Mouse (Mus musculus) olfactory bulb, adult 2 months (tissue): ENCODE data around the gene Mapkap1.

Source experiments
- CTCF ChIP-seq: fragments of 200-500 bp; IDR thresholded peaks from 2 replicates; pipeline ENCODE4 v1.5.1; 2012; ENCODE audit warnings: low read depth, mild to moderate bottlenecking, low read length, moderate library complexity; ENCODE audit not compliant: insufficient read depth
- POLR2A ChIP-seq: fragments of 200-500 bp; IDR thresholded peaks from 2 replicates; pipeline ENCODE4 v1.6.1; 2012; ENCODE audit warnings: mild to moderate bottlenecking, low read depth, low read length, moderate library complexity; ENCODE audit not compliant: insufficient read depth

- TF ChIP-seq POLR2A (no peak), CTCF (no peak)
These were observed 80.7 kb downstream of the Mapkap1 start for GRCm38 (mm10) chr2:34487281-34487680.
